Mouse (Mus musculus) CH12.LX (cell line): ENCODE data around the gene Gimap5.

Experiments used
- CHD1 ChIP-seq: IDR thresholded peaks from 2 replicates; pipeline ENCODE4 v1.6.1; 2012; ENCODE audit warnings: low read depth, low read length, improper control_type of control experiment, inconsistent platforms
- CTCF ChIP-seq, 2 experiments: IDR thresholded peaks in 1 of 2; conservative IDR thresholded peaks in 1 of 2; 2 replicates each; pipeline ENCODE4 v1.5.1; 2011 to 2012; ENCODE audit warnings: low read depth in 2 of 2, low read length in 2 of 2, improper control_type of control experiment in 1 of 2, inconsistent platforms in 1 of 2, mild to moderate bottlenecking in 1 of 2, moderate library complexity in 1 of 2
- EP300 ChIP-seq: IDR thresholded peaks from 2 replicates; pipeline ENCODE4 v1.6.1; 2011; ENCODE audit warnings: low read length, improper control_type of control experiment
- HCFC1 ChIP-seq: IDR thresholded peaks from 2 replicates; pipeline ENCODE4 v1.6.1; 2012; ENCODE audit warnings: low read depth, mild to moderate bottlenecking, inconsistent platforms, low read length, improper control_type of control experiment
- JUND ChIP-seq: conservative IDR thresholded peaks from 2 replicates; pipeline ENCODE4 v1.6.1; 2011; ENCODE audit warnings: low read depth, low read length, improper control_type of control experiment
- KAT2A ChIP-seq: IDR thresholded peaks from 2 replicates; pipeline ENCODE4 v1.6.1; 2012; ENCODE audit warnings: low read length, improper control_type of control experiment, inconsistent platforms; ENCODE audit not compliant: insufficient replicate concordance
- MAFK ChIP-seq: IDR thresholded peaks from 2 replicates; pipeline ENCODE4 v1.6.1; 2011; ENCODE audit warnings: low read length, improper control_type of control experiment; ENCODE audit not compliant: insufficient replicate concordance
- MAX ChIP-seq: IDR thresholded peaks from 2 replicates; pipeline ENCODE4 v1.6.1; 2011; ENCODE audit warnings: low read length, improper control_type of control experiment
- NRF1 ChIP-seq: IDR thresholded peaks from 2 replicates; pipeline ENCODE4 v1.6.1; 2014; ENCODE audit warnings: low read depth, mild to moderate bottlenecking, inconsistent platforms, low read length, improper control_type of control experiment, moderate library complexity
- PAX5 ChIP-seq: IDR thresholded peaks from 2 replicates; pipeline ENCODE4 v1.6.1; 2012; ENCODE audit warnings: low read length, inconsistent platforms, mixed read lengths
- POLR2A ChIP-seq: IDR thresholded peaks from 2 replicates; pipeline ENCODE4 v1.6.1; 2011; ENCODE audit warnings: low read depth, mild to moderate bottlenecking, improper control_type of control experiment, low read length
- TBP ChIP-seq: conservative IDR thresholded peaks from 2 replicates; pipeline ENCODE4 v1.6.1; 2011; ENCODE audit warnings: low read depth, low read length, improper control_type of control experiment
- ZC3H11A ChIP-seq: IDR thresholded peaks from 2 replicates; pipeline ENCODE4 v1.6.1; 2012; ENCODE audit warnings: low read depth, mild to moderate bottlenecking, inconsistent platforms, low read length, improper control_type of control experiment

- no peak for TF ChIP-seq CTCF (conservative IDR thresholded peaks at IDR 0.05 in 1 of 2, IDR thresholded peaks at IDR 0.05 in 1 of 2; ENCODE audit: low read depth in 2 of 2, low read length in 2 of 2)
- TF ChIP-seq POLR2A = peak; percentile 41
- TF ChIP-seq HCFC1 = no peak
- TF ChIP-seq JUND = no peak
- peak; percentile 45 for TF ChIP-seq MAX
- TF ChIP-seq EP300 = peak; percentile 28; the same call in 1 of the 2 replicates
- TF ChIP-seq CHD1 = 0 out of 2 replicates have a peak, but pooled peaks have one; percentile 47
- TF ChIP-seq PAX5 = no peak
- no peak for TF ChIP-seq ZC3H11A
- TF ChIP-seq NRF1 = no peak
- TF ChIP-seq TBP = peak; percentile 69
- TF ChIP-seq KAT2A = no peak
- TF ChIP-seq MAFK = no peak
Observed at GRCm38 (mm10) chr6:48698066-48698856, 47.7 kb upstream of the Gimap5 start.
